Mouse (Mus musculus): ENCODE measurements at regions not wholly inside any gene's neighbourhood (a gene's known extent, or its start where the extent isn't known, plus 50 kb on each side); places are given as distances from the start of the nearest gene placed in this dataset.

- Histone ChIP-seq H3K27ac (ENCODE audit: insufficient read depth, low read depth) (no peak overlapping the region), H3K9me3 (replicated peaks; ENCODE audit: low read length) (no peaks in the 10 kb centered on the region), H3K27me3 (replicated peaks) (no peaks in the 10 kb centered on the region), H3K79me2 (replicated peaks; ENCODE audit: control insufficient read depth, extremely low read depth, insufficient read depth, poor library complexity, severe bottlenecking) (no peaks in the 10 kb centered on the region), H3K4me2 (ENCODE audit: insufficient read depth, low read depth, poor library complexity, severe bottlenecking) (no peak overlapping the region), H3K36me3 (replicated peaks in 1 of 2; ENCODE audit: control insufficient read depth in 1 of 2, insufficient read depth in 1 of 2, low read length in 1 of 2) (no peaks in the 10 kb centered on the region), H3K9ac (ENCODE audit: insufficient read depth, low read depth) (no peak overlapping the region), H3K4me3 (replicated peaks in 1 of 3; ENCODE audit: low read depth in 2 of 3, low read length in 2 of 3, poor library complexity in 1 of 3) (no peak overlapping the region), H3K4me1 (ENCODE audit: control insufficient read depth in 1 of 2, insufficient read depth in 2 of 2) (no peaks in the 10 kb centered on the region)
- no peak for DNase-seq (ENCODE audit: extremely low read depth)
- no peak for TF ChIP-seq JUND (conservative IDR thresholded peaks at IDR 0.05; ENCODE audit: low read depth, low read length)
- TF ChIP-seq POLR2A (IDR thresholded peaks at IDR 0.05; ENCODE audit: low read depth, low read length) = no peak
- no peak for TF ChIP-seq RCOR1 (conservative IDR thresholded peaks at IDR 0.05; ENCODE audit: low read depth, low read length)
- no peak for TF ChIP-seq EP300 (IDR thresholded peaks at IDR 0.05; ENCODE audit: low read length)
- TF ChIP-seq MAZ (IDR thresholded peaks at IDR 0.05; ENCODE audit: low read depth, low read length) = no peak
- TF ChIP-seq ZNF384 (IDR thresholded peaks at IDR 0.05; ENCODE audit: low read depth, low read length) = no peak
- TF ChIP-seq BHLHE40 (IDR thresholded peaks at IDR 0.05; ENCODE audit: low read depth, low read length) = no peak
- no peak for TF ChIP-seq JUN (IDR thresholded peaks at IDR 0.05; ENCODE audit: insufficient read depth, low read depth, low read length)
- TF ChIP-seq SIN3A (IDR thresholded peaks at IDR 0.05; ENCODE audit: low read length) = no peak
- no peak for TF ChIP-seq CHD2 (IDR thresholded peaks at IDR 0.05; ENCODE audit: low read length)
- no peak for TF ChIP-seq UBTF (IDR thresholded peaks at IDR 0.05; ENCODE audit: low read depth, low read length)
- TF ChIP-seq ELF1 (IDR thresholded peaks at IDR 0.05; ENCODE audit: low read depth, low read length) = no peak
- TF ChIP-seq SMC3 (IDR thresholded peaks at IDR 0.05; ENCODE audit: low read depth, low read length) = no peak
- TF ChIP-seq USF1 (IDR thresholded peaks at IDR 0.05; ENCODE audit: low read depth, low read length) = no peak
- no peak for TF ChIP-seq CTCF (conservative IDR thresholded peaks at IDR 0.05 in 1 of 2, IDR thresholded peaks at IDR 0.05 in 1 of 2; ENCODE audit: low read depth in 2 of 2, low read length in 2 of 2)
- no peak for TF ChIP-seq PAX5 (IDR thresholded peaks at IDR 0.05; ENCODE audit: low read length)
- TF ChIP-seq TCF12 (IDR thresholded peaks at IDR 0.05; ENCODE audit: low read depth, low read length) = no peak
- dilution Hi-C loops (cut with MboI; ENCODE audit: extremely low pct_ligation_motif_present, extremely low pct_unique_long_range_greater_than_20kb, low sequenced_read_pairs) = no loop called here
- in situ Hi-C loops (cut with MboI; ENCODE audit: low pct_ligation_motif_present, low pct_unique_long_range_greater_than_20kb, low sequenced_read_pairs) = no loop called here
These were observed 194.6 kb upstream of the Ap5m1 start for GRCm38 (mm10) chr14:48871313-48871712.

DNA sequence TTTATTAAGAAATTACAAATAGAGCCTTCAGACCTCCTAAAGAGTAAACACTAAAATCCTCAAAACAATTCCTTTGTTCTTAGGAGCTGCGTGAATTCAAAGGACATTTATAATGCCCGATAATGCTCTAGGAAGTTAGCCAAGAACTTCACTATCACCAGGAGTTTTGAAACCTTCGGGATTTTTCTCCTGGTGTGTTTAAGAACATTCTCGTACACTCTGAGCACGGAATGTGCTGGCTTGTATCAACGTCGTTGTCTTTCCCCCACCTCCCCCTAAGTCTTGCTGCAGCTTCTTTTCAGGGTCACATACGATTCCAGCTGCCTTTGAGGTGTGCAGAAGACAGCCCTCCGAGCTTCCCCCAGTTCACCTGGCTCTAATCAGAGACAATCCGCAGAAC, 195.9 kb upstream of the Ap5m1 start:
- dilution Hi-C loops (cut with MboI; ENCODE audit: extremely low pct_ligation_motif_present, extremely low pct_unique_long_range_greater_than_20kb, low sequenced_read_pairs) (no loop called here), in situ Hi-C loops (cut with MboI; ENCODE audit: low pct_ligation_motif_present, low pct_unique_long_range_greater_than_20kb, low sequenced_read_pairs) (no loop called here)
- Histone ChIP-seq H3K4me2 (ENCODE audit: insufficient read depth, low read depth, poor library complexity, severe bottlenecking) (no peak overlapping the region), H3K79me2 (replicated peaks; ENCODE audit: control insufficient read depth, extremely low read depth, insufficient read depth, poor library complexity, severe bottlenecking) (no peaks in the 10 kb centered on the region), H3K36me3 (replicated peaks in 1 of 2; ENCODE audit: control insufficient read depth in 1 of 2, insufficient read depth in 1 of 2, low read length in 1 of 2) (no peaks in the 10 kb centered on the region), H3K4me1 (ENCODE audit: control insufficient read depth in 1 of 2, insufficient read depth in 2 of 2) (no peaks in the 10 kb centered on the region), H3K27ac (ENCODE audit: insufficient read depth, low read depth) (no peak overlapping the region), H3K4me3 (replicated peaks in 1 of 3; ENCODE audit: low read depth in 2 of 3, low read length in 2 of 3, poor library complexity in 1 of 3) (no peak overlapping the region), H3K9ac (ENCODE audit: insufficient read depth, low read depth) (no peak overlapping the region), H3K27me3 (replicated peaks) (no peaks in the 10 kb centered on the region), H3K9me3 (replicated peaks; ENCODE audit: low read length) (no peaks in the 10 kb centered on the region)
- DNase-seq (ENCODE audit: extremely low read depth) = no peak
- no peak for TF ChIP-seq MAZ (IDR thresholded peaks at IDR 0.05; ENCODE audit: low read depth, low read length)
- no peak for TF ChIP-seq NELFE (IDR thresholded peaks at IDR 0.05; ENCODE audit: low read depth, low read length)
- no peak for TF ChIP-seq TBP (conservative IDR thresholded peaks at IDR 0.05; ENCODE audit: low read depth, low read length)
- TF ChIP-seq CHD2 (IDR thresholded peaks at IDR 0.05; ENCODE audit: low read length) = no peak
- no peak for TF ChIP-seq RAD21 (IDR thresholded peaks at IDR 0.05; ENCODE audit: low read depth, low read length)
- no peak for TF ChIP-seq MXI1 (IDR thresholded peaks at IDR 0.05; ENCODE audit: low read depth, low read length)
- TF ChIP-seq IRF4 (IDR thresholded peaks at IDR 0.05; ENCODE audit: low read depth, low read length) = no peak
- no peak for TF ChIP-seq CHD1 (IDR thresholded peaks at IDR 0.05; ENCODE audit: low read depth, low read length)
